Mouse (Mus musculus): Measurements from ENCODE around the gene Sde2. TPM values are rescaled to one million over a fixed set of nuclear protein-coding genes. Genes with fewer than 3 reads are reported as not detected.
"Not testable (repeated sequence)": the region's sequence is repeated elsewhere in the genome, so short reads cannot be mapped to it uniquely, and the experiment has no call there.

Gene Sde2
- polyA plus RNA-seq, 1 experiment: 11.1 TPM

DNA sequence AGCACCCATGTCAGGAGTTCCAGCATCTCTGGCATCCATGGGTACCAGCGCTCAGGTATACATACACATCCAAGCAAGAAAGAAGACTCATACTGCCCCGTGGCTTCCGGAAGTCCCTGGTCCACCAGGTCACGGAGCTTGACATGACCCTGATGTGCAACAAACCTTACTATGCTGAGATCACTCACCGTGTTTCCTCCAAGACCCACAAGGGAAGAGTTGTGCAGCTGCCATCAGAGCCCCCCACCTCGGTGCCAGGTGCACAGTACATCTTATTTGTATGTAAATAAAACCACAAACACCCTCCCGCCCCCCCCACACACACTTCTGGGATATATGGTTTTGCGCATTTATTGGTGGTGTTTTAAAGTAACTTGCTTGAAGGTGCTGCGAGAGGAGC, 24.2 kb downstream of the Sde2 start:
- no peak for DNase-seq
- no peak overlapping the region for H3K4me3 ChIP-seq (replicated peaks; ENCODE audit: extremely low read depth, low read depth, low read length)
- WGBS: 84% methylated on average over 9 of the region's 9 CpGs
- no peak for TF ChIP-seq POLR2A (IDR thresholded peaks at IDR 0.05; ENCODE audit: borderline replicate concordance, extremely low read depth, low read depth, low read length)
- TF ChIP-seq CTCF (IDR thresholded peaks at IDR 0.05; ENCODE audit: insufficient read depth, low read length): no peak
- no peaks in the 10 kb centered on the region for H3K4me1 ChIP-seq (ENCODE audit: control insufficient read depth, insufficient read depth, low read length)

DNA sequence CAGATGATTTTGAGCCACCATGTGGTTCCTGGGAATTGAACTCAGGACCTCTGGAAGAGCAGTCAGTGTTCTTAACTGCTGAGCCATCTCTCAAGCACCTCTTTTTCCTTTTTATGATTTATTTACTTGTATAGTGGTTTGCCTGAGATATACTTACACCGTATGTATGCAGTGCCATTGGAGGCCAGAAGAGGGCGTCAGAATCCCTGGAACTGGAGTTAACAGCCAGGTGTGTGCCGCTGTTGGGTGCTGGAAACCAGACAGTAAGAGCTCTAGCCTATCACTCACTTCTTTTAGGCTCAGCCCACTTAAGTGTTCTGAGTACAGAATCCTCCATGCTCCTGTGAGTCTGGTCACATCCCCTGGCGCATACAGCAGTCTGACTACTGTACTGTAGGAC, 26.5 kb downstream of the Sde2 start:
- WGBS: 79% methylated on average over 4 of the region's 4 CpGs
- TF ChIP-seq CTCF (IDR thresholded peaks at IDR 0.05; ENCODE audit: insufficient read depth, low read length) (no peak), POLR2A (IDR thresholded peaks at IDR 0.05; ENCODE audit: borderline replicate concordance, extremely low read depth, low read depth, low read length) (no peak)
- Histone ChIP-seq H3K4me1 (ENCODE audit: control insufficient read depth, insufficient read depth, low read length) (no peaks in the 10 kb centered on the region), H3K4me3 (replicated peaks; ENCODE audit: extremely low read depth, low read depth, low read length) (no peak overlapping the region)
- DNase-seq: no peak

DNA sequence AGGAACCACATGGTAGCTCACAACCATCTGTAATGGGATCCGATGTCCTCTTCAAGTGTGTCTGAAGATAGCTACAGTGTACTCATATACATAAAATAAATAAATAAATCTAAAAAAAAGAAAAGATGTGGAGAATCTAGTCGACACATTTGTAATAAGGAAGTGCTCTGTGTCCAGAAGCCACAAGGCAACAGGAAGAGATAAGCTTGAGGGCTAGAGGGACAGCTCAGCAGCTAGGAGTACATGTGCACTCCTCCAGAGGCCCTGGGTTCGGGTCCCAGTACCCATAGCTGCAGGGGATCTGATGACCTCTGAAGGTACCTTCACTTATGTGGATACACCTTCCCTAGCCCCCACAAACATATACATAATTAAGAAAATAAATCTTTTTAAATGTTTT, 30.8 kb downstream of the Sde2 start:
- H3K4me3 ChIP-seq (replicated peaks; ENCODE audit: extremely low read depth, low read depth, low read length): no peak overlapping the region
- WGBS: 49% methylated on average over 3 of the region's 3 CpGs
- no peaks in the 10 kb centered on the region for H3K4me1 ChIP-seq (ENCODE audit: control insufficient read depth, insufficient read depth, low read length)
- DNase-seq: no peak
- TF ChIP-seq CTCF (IDR thresholded peaks at IDR 0.05; ENCODE audit: insufficient read depth, low read length): no peak

DNA sequence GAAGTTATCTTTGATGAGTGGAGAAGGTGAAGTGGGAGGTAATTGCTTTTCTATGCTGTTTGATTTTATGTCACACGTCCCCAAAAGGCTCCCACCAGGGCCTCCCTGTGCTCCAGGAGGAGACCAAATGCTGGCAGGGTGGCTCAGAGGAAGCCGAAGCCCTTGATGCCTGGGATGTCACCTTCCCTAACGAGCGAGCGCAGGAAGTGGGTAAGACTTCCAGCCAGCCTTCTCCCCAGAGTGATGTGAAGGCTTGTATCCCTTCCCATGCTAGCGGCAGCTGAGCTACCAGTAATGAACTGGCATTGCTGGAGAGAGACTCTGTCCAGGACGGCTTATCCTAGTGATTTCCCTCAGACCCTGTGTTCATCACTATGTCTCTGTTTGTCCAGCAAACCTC, 32.8 kb downstream of the Sde2 start:
- Histone ChIP-seq H3K4me3 (replicated peaks; ENCODE audit: extremely low read depth, low read depth, low read length) (no peak overlapping the region), H3K4me1 (ENCODE audit: control insufficient read depth, insufficient read depth, low read length) (no peaks in the 10 kb centered on the region)
- no peak for DNase-seq
- 60% methylated on average over 7 of the region's 7 CpGs for WGBS
- TF ChIP-seq CTCF (IDR thresholded peaks at IDR 0.05; ENCODE audit: insufficient read depth, low read length) (no peak), POLR2A (IDR thresholded peaks at IDR 0.05; ENCODE audit: borderline replicate concordance, extremely low read depth, low read depth, low read length) (no peak)

DNA sequence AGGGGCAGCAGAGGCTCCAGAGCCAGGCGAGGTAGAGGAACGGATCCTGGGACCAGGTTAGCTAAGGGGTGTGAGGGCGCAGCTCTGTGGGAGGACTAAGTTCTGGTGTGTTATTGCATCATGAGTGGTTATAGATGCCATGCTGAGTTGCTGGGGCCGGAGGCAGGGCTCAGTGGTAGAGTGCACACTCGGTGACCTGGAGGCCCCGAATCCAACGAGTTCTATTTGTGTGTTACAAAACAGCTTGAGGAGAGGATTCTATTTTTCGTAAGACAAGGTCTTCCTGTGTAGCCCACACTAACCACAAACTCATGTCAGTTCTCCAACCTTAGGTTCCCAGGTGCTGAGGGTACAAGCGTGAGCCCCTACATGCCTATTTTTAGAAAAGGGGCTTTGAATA, 33.6 kb downstream of the Sde2 start:
- Histone ChIP-seq H3K4me1 (ENCODE audit: control insufficient read depth, insufficient read depth, low read length) (peaks cover 2% of the 10 kb centered on the region; the same call in 1 of the 2 replicates), H3K4me3 (replicated peaks; ENCODE audit: extremely low read depth, low read depth, low read length) (no peak overlapping the region)
- whole genome bisulfite sequencing: 66% methylated on average over 9 of the region's 9 CpGs
- TF ChIP-seq POLR2A (IDR thresholded peaks at IDR 0.05; ENCODE audit: borderline replicate concordance, extremely low read depth, low read depth, low read length): no peak
- no peak for TF ChIP-seq CTCF (IDR thresholded peaks at IDR 0.05; ENCODE audit: insufficient read depth, low read length)
- DNase-seq: no peak

DNA sequence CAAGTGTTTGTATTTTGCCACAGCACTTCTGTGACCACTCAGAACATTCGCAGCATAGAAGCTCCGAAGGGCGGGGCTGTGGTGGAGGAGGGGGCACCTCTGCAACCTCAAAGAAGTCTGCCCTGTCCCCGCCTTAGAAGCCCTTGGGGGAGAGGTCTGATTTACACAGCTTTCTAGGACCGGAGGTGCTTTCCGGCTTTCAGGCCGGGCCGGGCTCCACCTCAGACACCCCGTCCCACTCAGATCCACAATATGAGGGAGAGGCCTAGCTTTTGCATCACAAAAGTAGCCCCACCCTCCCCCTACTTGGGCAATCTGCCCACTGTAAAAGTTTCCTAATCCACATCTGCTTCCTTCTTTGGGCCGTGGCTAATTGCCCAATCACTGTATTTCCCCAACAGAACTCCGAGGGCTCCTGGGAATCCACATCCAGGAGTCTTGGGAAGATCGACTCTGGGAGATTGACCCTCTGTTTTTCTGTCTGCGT, 37.7 kb downstream of the Sde2 start:
- WGBS: 3% methylated on average over 13 of the region's 13 CpGs
- peaks cover 2% of the 10 kb centered on the region; the same call in 1 of the 2 replicates for H3K4me1 ChIP-seq (ENCODE audit: control insufficient read depth, insufficient read depth, low read length)
- DNase-seq: peak; percentile 89
- H3K4me3 ChIP-seq (replicated peaks; ENCODE audit: extremely low read depth, low read depth, low read length): no peak overlapping the region
- TF ChIP-seq POLR2A (IDR thresholded peaks at IDR 0.05; ENCODE audit: borderline replicate concordance, extremely low read depth, low read depth, low read length) (no peak), CTCF (IDR thresholded peaks at IDR 0.05; ENCODE audit: insufficient read depth, low read length) (no peak)

DNA sequence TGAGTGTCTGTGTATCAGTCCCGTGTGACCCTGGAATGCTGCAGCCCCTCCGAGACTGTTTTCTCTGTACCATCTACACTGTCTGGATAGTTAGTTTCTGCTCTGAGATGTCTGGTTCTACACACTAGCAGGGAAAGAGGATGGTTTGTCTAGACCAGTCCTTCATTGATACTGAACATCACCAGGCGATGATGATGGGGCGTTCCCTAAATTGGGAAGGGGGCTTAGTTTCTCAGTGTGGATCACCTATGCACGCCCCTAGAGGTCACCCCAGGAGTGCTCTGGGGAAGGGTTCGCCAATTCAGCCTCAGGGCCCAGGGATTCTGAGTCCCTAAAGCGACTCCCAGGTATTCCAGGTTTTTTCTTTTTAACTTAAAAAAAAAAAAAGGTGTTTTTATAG, 38.2 kb downstream of the Sde2 start:
- WGBS: 68% methylated on average over 7 of the region's 7 CpGs
- peaks cover 2% of the 10 kb centered on the region; the same call in 1 of the 2 replicates for H3K4me1 ChIP-seq (ENCODE audit: control insufficient read depth, insufficient read depth, low read length)
- TF ChIP-seq CTCF (IDR thresholded peaks at IDR 0.05; ENCODE audit: insufficient read depth, low read length) (no peak), POLR2A (IDR thresholded peaks at IDR 0.05; ENCODE audit: borderline replicate concordance, extremely low read depth, low read depth, low read length) (no peak)
- DNase-seq: no peak
- H3K4me3 ChIP-seq (replicated peaks; ENCODE audit: extremely low read depth, low read depth, low read length): no peak overlapping the region

DNA sequence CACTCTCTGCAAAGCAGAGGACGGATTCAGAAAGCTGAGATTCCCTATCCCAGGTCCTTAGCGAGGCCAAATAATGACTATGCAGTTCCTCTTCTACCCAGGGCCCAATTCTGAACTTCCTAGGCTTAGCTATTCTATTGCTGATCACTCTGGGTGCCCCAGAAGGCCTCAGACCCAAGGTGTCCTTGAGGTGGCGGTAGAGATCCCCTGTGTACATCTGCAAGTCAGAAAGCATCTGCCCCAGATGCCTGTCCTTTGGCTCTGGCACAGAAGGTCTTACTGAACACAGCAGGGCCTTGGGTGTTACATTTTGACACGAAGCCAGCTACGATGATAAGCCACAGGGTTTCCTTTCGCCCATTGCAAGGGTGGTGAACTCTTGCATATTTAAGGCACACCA, 38.9 kb downstream of the Sde2 start:
- no peak overlapping the region for H3K4me3 ChIP-seq (replicated peaks; ENCODE audit: extremely low read depth, low read depth, low read length)
- TF ChIP-seq CTCF (IDR thresholded peaks at IDR 0.05; ENCODE audit: insufficient read depth, low read length) (0 out of 2 replicates have a peak, but pooled peaks have one; percentile 24), POLR2A (IDR thresholded peaks at IDR 0.05; ENCODE audit: borderline replicate concordance, extremely low read depth, low read depth, low read length) (no peak)
- peaks cover 2% of the 10 kb centered on the region; the same call in 1 of the 2 replicates for H3K4me1 ChIP-seq (ENCODE audit: control insufficient read depth, insufficient read depth, low read length)
- WGBS: 61% methylated on average over 6 of the region's 6 CpGs
- DNase-seq: no peak

DNA sequence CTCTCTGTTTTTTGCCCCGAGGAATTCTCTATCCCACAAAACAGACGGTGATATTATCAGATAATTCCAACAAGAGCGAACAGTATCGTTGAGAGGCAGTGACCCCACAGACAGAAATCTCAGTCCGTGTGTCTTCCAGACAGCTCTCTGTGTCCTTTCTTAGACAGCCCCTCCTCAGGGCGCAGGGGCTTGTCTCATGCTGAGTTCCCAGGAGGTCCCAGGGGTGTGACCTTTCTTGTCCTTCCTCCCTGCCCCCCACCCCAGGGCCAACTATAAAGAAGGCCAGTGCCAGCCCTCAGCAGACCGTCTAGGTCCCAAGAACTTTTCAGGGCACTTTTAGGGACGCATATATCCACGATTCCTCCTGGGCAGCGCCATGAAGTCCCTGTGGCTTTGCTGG, 41.9 kb downstream of the Sde2 start, which contains the start of gene Lefty2:
Gene Lefty2, plus strand, starts transcription at position 301 of the 400 bp plus-strand sequence.
- no peak within 1 kb of the TSS for H3K4me3 ChIP-seq (replicated peaks; ENCODE audit: extremely low read depth, low read depth, low read length)
- H3K4me1 ChIP-seq (ENCODE audit: control insufficient read depth, insufficient read depth, low read length): peaks cover 2% of the 10 kb centered on the region; the same call in 1 of the 2 replicates
- no peak for TF ChIP-seq CTCF (IDR thresholded peaks at IDR 0.05; ENCODE audit: insufficient read depth, low read length)
- no peak for TF ChIP-seq POLR2A (IDR thresholded peaks at IDR 0.05; ENCODE audit: borderline replicate concordance, extremely low read depth, low read depth, low read length)
- no peak for DNase-seq
- WGBS: 60% methylated on average over 10 of the region's 10 CpGs

DNA sequence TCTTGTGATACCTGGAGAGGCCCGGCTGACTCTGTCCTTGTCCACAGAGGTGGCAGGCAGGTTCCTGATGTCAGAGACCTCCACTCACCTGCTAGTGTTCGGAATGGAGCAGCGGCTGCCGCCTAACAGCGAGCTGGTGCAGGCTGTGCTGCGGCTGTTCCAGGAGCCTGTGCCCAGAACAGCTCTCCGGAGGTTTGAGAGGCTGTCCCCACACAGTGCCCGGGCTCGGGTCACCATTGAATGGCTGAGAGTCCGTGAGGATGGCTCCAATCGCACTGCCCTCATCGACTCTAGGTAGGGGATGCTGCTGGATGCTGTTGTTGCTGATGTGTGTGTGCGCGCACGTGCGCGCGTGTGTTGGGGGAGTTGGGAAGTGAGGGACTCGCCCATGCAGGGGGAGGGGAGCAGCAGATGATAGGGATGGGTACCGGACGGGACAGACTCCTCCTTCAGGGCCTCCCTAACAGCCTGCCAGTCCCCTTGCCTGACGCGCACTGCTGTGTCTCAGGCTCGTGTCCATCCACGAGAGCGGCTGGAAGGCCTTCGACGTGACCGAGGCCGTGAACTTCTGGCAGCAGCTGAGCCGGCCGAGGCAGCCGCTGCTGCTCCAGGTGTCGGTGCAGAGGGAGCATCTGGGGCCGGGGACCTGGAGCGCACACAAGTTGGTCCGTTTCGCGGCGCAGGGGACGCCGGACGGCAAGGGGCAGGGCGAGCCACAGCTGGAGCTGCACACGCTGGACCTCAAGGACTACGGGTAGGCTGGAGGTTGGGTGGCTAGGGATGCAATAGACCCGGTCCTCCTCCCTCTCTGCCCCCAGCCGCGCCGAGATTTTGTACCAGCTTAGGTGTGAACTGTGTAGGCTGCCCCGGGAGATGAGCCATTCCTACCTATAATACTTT, 43.4 kb downstream of the Sde2 start:
- WGBS: 10% methylated on average over 48 of the region's 51 CpGs
- not testable (repeated sequence) for H3K4me3 ChIP-seq (replicated peaks; ENCODE audit: extremely low read depth, low read depth, low read length); H3K4me1 ChIP-seq (ENCODE audit: control insufficient read depth, insufficient read depth, low read length); DNase-seq
